Mouse (Mus musculus): ENCODE data around the gene Akap6.

The Akap6 gene

GRCm38 (mm10) chr12:52850332-52851036 lies 151.3 kb downstream of the Akap6 start:
- no peak for DNase-seq

GRCm38 (mm10) chr12:52851221-52851620 lies 152.0 kb downstream of the Akap6 start:
- no peak for DNase-seq

- no peak for DNase-seq
These were observed 155.1 kb downstream of the Akap6 start for GRCm38 (mm10) chr12:52854236-52854679.

- no peak for DNase-seq
These were observed 156.9 kb downstream of the Akap6 start for GRCm38 (mm10) chr12:52856104-52856503.

GRCm38 (mm10) chr12:52857306-52857705 lies 158.1 kb downstream of the Akap6 start:
- no peak for DNase-seq

- DNase-seq, result no peak
These were observed 162.7 kb downstream of the Akap6 start for GRCm38 (mm10) chr12:52861922-52862321.

- no peak for DNase-seq
These were observed 168.9 kb downstream of the Akap6 start for GRCm38 (mm10) chr12:52868000-52868624.

GRCm38 (mm10) chr12:52871604-52872003 lies 172.4 kb downstream of the Akap6 start:
- no peak for DNase-seq

- DNase-seq, result no peak
These were observed 175.2 kb downstream of the Akap6 start for GRCm38 (mm10) chr12:52874332-52874923.

GRCm38 (mm10) chr12:52876065-52876464 lies 176.9 kb downstream of the Akap6 start:
- DNase-seq, result no peak

GRCm38 (mm10) chr12:52876978-52877769 lies 178.0 kb downstream of the Akap6 start:
- no peak for DNase-seq

GRCm38 (mm10) chr12:52879324-52879723 lies 180.1 kb downstream of the Akap6 start:
- DNase-seq, result no peak

GRCm38 (mm10) chr12:52892519-52892918 lies 193.3 kb downstream of the Akap6 start:
- DNase-seq, result no peak

- no peak for DNase-seq
These were observed 194.6 kb downstream of the Akap6 start for GRCm38 (mm10) chr12:52893656-52894405.

- DNase-seq, result peak; percentile 21
These were observed 196.7 kb downstream of the Akap6 start for GRCm38 (mm10) chr12:52895672-52896460.

- no peak for DNase-seq
These were observed 197.6 kb downstream of the Akap6 start for GRCm38 (mm10) chr12:52896785-52897184.

GRCm38 (mm10) chr12:52898130-52898529 lies 198.9 kb downstream of the Akap6 start:
- no peak for DNase-seq

GRCm38 (mm10) chr12:52904046-52904445 lies 204.9 kb downstream of the Akap6 start:
- no peak for DNase-seq

- DNase-seq, result no peak
These were observed 209.4 kb downstream of the Akap6 start for GRCm38 (mm10) chr12:52908448-52909066.

GRCm38 (mm10) chr12:52910345-52910744 lies 211.2 kb downstream of the Akap6 start:
- no peak for DNase-seq

- DNase-seq, result peak; percentile 23
These were observed 211.6 kb downstream of the Akap6 start for GRCm38 (mm10) chr12:52910819-52911218.

Measured in kidney, adult 11 months (tissue).